Mouse (Mus musculus) urinary bladder, adult 18-20 months (tissue): ENCODE measurements around the gene Timm17a.
A peak's percentile ranks its signal among the peaks of the same experiment; 100 is the strongest.

Experiments used
- DNase-seq, 2 experiments: peaks; one replicate each; pipeline ENCODE4 v3.0.0; 2022; ENCODE audit warnings: low spot score in 2 of 2, mixed read lengths in 2 of 2

Timm17a gene

DNA sequence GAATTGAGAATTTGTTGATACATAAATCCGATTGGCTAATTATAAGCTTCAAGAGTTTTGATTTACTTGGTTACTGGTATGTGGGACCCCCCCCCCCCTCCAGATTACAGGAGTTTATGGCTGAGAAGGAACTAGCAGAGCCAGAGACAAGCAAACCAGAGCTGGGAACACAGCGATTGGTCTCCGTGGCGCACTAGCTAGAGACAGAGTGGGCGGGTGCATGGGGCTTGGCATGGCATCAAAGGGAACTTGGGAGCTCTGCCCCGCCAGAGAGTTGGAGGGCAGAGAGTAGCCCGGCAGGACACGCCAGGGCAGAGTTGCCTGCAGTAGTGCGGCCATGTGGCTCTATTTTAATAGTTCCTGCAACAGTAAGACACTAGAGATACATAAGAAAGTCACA, 32.9 kb downstream of the Timm17a start:
- peak in 1 of 2 experiments; percentile 52 for DNase-seq

DNA sequence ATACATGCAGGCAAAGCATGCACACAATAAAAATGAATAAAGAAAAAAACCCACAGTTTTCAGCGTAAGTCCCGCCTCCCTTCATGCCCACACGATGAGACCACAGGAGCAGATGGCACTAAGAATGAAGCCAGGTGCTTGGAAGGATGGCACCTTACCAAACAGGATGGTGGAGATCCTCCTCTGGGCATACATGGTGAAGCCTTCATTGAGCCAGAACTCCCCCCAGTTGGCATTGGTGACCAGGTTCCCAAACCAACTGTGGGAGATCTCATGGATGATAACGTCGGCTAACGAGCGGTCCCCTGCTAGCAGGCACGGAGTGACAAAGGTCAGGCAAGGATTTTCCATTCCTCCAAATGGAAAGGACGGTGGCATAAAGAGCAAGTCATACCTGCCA, 42.2 kb downstream of the Timm17a start:
- DNase-seq: no peak

GRCm38 (mm10) chr1:135267663-135268446, 45.7 kb downstream of the Timm17a start:
- DNase-seq: no peak

DNA sequence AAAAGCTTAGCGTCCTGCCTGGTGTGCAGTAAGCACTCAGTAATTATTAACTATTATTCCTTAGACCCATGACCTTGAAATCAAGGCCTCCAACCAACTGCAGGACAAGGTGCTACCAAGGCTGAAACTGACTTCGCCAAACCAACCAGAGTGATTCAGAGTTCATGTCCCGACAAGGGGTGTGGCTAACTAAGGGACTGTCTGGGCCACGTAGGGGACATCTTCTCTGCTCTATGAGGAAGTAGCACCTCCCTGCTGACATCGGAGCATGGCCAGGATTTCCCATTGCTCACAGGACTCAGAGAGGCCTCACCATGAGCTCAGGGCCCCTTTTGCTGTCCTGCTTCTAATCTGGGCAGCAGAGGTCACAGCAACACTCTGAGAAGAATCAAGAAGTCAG, 47.7 kb downstream of the Timm17a start:
- DNase-seq: no peak

- no peak for DNase-seq
Measured at GRCm38 (mm10) chr1:135263316-135263715, 50.3 kb downstream of the Timm17a start.

DNA sequence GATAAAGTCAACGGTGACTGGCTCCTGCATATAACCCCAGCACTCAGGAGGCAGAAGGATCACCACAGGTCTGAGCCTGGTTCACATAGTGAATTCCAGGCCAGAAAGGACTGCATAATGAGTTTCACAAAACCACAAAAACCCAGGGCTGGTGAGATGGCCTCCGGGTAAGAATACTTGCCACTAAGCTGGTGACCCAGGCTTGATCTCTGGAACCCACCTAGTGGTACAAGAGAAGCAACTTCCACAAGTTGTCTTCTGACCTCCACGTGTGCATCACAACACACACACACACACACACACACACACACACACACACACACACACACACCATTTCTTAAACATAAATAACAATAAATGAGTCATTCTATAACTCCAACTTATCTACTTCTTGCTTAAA, 51.2 kb downstream of the Timm17a start:
- DNase-seq: no peak

- peak in 1 of 2 experiments; percentile 56 for DNase-seq
Measured at GRCm38 (mm10) chr1:135260931-135261330, 52.6 kb downstream of the Timm17a start.

- peak; percentile 69 to 73 for DNase-seq
Measured at GRCm38 (mm10) chr1:135259128-135259436, 54.5 kb downstream of the Timm17a start.

- peak; percentile 84 for DNase-seq
Measured at GRCm38 (mm10) chr1:135258380-135259127, 55.0 kb downstream of the Timm17a start, which contains the start of gene Elf3. Elf3 (minus strand) TSS chr1:135258568.

GRCm38 (mm10) chr1:135256299-135256698, 57.3 kb downstream of the Timm17a start:
- DNase-seq: peak; percentile 77 to 78

DNA sequence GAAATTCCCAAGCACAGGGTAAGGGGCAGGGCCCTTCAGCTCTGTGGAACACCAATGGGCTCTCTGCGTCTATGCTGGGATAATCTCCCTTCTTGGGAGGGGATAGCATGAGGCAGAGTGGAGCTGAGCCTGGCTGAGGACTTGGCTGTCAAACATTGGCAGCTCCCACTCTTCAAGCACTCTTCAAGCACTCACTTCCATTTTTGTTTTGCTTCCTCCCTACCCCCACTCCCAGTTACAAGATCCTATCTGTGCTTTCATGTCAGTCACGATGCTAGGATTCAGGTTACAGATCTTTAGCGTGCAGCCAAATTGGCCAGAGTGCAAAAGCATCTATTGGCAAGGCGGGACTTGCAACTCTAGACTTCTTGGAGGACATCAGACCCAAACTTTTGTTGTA, 60.7 kb downstream of the Timm17a start:
- peak in 1 of 2 experiments; percentile 46 for DNase-seq

- DNase-seq: no peak
Measured at GRCm38 (mm10) chr1:135251405-135251804, 62.2 kb downstream of the Timm17a start.

- no peak for DNase-seq
Measured at GRCm38 (mm10) chr1:135250706-135251105, 62.9 kb downstream of the Timm17a start.

- DNase-seq: peak; percentile 71 to 73
Measured at GRCm38 (mm10) chr1:135248434-135248850, 65.1 kb downstream of the Timm17a start.
